Mouse (Mus musculus) hindbrain, embryonic 13.5 days (tissue): ENCODE results near the gene N4bp2l2. TPM values are rescaled to one million over a fixed set of nuclear protein-coding genes. Genes with fewer than 3 reads are reported as not detected.
A peak's percentile ranks its signal among the peaks of the same experiment; 100 is the strongest.

ENCODE experiments used
- ATAC-seq: fragments of 200-750 bp; cut with Nextera tagmentation; 2 replicates; pipeline ENCODE4 v1.8.0; 2017; ENCODE audit warnings: moderate TSS enrichment; ENCODE audit not compliant: low FRiP score
- H3K27ac ChIP-seq: fragments of 300-500 bp; sonication (generic); 2 replicates; pipeline ENCODE4 v1.5.1; 2015; ENCODE audit warnings: inconsistent platforms, mild to moderate bottlenecking, moderate library complexity
- H3K27me3 ChIP-seq: fragments of 300-500 bp; sonication (generic); 2 replicates; pipeline ENCODE4 v1.6.1; 2015; ENCODE audit warnings: mild to moderate bottlenecking, inconsistent platforms
- H3K36me3 ChIP-seq: fragments of 300-500 bp; sonication (generic); 2 replicates; pipeline ENCODE4 v1.6.1; 2015; ENCODE audit warnings: mild to moderate bottlenecking, inconsistent platforms
- H3K4me1 ChIP-seq: fragments of 300-500 bp; sonication (generic); replicated peaks from 2 replicates; pipeline ENCODE4 v1.6.1; 2015; ENCODE audit warnings: inconsistent platforms
- H3K4me2 ChIP-seq: fragments of 300-500 bp; sonication (generic); 2 replicates; pipeline ENCODE4 v1.6.1; 2015; ENCODE audit warnings: inconsistent platforms, mild to moderate bottlenecking, moderate library complexity
- H3K4me3 ChIP-seq: fragments of 300-500 bp; sonication (generic); 2 replicates; pipeline ENCODE4 v1.5.1; 2015; ENCODE audit warnings: mild to moderate bottlenecking, inconsistent platforms
- H3K9ac ChIP-seq: fragments of 300-500 bp; sonication (generic); 2 replicates; pipeline ENCODE4 v1.6.1; 2015; ENCODE audit warnings: mild to moderate bottlenecking, inconsistent platforms
- H3K9me3 ChIP-seq: fragments of 300-500 bp; sonication (generic); 2 replicates; pipeline ENCODE4 v1.6.1; 2016; ENCODE audit warnings: inconsistent platforms
- WGBS: fragments of 180-500 bp; shearing (Covaris S2); methylation state at CpG from one replicate; pipeline ENCODE4 v1.1.7; 2015; 5-methylcytosine and 5-hydroxymethylcytosine counted together
- polyA plus RNA-seq: library from polyadenylated mRNA; unstranded; fragments of >200 nt; fragmentation: Nextera tagmentation; extraction: Ambion mirVana; gene quantifications from 2 replicates; pipeline ENCODE4 v1.2.1, GENCODE M21; 2015

Gene N4bp2l2
- polyA plus RNA-seq, 1 experiment from 2014 or later = 35.2 TPM

DNA sequence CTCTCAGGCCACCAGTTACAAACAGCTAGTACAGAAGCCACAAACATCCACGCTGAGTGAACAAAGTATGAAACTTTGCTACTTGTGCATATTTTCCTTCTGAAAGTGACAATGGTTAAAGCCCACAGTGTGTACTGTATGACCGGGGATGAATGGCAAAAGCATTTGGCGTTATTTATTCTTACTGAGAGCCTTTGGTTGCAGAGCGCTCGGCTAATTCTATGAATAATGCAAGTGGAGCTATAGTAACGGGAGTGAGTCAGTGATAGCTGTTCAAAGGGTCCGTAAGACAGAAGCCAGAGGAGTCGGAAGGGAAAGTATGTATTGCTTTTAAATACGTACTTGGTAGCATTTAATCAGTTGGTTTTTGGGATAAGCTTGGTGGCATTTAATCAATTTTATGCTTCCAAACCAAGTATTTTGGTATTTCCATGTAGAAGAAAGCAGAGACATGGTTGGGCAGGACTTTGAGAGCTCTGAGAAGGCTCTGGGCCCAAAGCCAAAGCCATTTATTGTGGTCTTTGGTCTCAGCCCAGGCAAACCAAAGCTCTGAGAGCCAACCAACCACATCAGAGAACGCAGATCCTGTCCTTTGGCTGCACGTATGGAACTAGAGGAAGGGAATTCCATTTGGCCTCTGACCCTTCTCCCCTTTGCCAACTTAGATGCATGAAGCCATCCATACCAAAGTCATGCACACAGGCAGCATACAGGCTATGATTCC is 95.3 kb downstream of the N4bp2l2 start:
- H3K4me1 ChIP-seq = 0 out of 2 replicates have a peak, but pooled peaks cover 4% of the 10 kb centered on the region
- H3K27ac ChIP-seq = no peak overlapping the region
- H3K36me3 ChIP-seq = peaks cover 62% of the 10 kb centered on the region
- no peaks in the 10 kb centered on the region for H3K27me3 ChIP-seq
- no peak overlapping the region for H3K4me3 ChIP-seq
- H3K9me3 ChIP-seq = no peaks in the 10 kb centered on the region
- H3K9ac ChIP-seq = no peak overlapping the region
- WGBS = 78% methylated on average over 11 of the region's 11 CpGs
- no peak overlapping the region for H3K4me2 ChIP-seq
- ATAC-seq = no peak

DNA sequence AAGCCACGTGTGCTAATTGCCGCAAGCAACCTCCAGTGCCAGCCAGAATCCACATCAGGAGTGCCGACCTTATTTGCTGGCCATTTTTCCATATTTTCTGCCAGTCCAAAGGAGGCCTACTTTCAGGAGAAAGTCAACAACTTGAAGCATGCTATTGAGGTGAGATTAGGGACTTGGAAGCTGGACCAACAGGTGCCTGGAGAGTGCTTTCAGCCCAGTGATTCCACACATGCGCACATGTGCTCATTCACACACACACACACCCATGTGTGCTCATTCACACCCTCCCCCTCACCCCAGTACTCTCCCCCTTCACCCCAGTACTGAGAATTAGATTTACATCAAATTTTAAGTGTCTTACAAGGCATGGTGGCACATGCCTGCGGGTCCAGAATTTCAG is 99.0 kb downstream of the N4bp2l2 start:
- Histone ChIP-seq H3K27ac (no peak overlapping the region), H3K4me2 (no peak overlapping the region), H3K36me3 (peaks cover 38% of the 10 kb centered on the region), H3K9me3 (no peaks in the 10 kb centered on the region), H3K9ac (no peak overlapping the region), H3K27me3 (no peaks in the 10 kb centered on the region), H3K4me3 (no peak overlapping the region), H3K4me1 (0 out of 2 replicates have a peak, but pooled peaks cover 4% of the 10 kb centered on the region)
- ATAC-seq = no peak
- WGBS = 97% methylated on average over 5 of the region's 5 CpGs

DNA sequence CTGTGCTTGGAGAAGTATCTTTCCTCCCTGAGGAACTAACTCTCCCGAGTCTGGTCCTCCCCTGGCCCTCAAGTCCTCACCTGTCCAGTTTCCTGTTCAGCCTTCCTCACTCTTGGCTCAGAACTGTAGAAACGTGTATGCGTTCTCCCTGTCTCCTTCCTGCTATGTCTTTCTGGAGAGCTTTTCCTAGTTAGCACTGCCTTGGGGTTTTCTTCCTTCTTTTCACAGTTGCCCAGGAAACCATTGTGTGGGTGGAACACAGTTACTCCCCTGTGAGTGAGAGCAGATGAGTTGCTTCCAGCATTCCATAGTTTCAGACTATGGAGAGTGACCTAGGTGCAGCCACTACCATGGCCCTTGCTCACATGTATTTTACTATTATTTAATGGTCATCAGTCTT is 99.8 kb downstream of the N4bp2l2 start:
- H3K4me3 ChIP-seq = no peak overlapping the region
- ATAC-seq = no peak
- H3K4me2 ChIP-seq = no peak overlapping the region
- 0 out of 2 replicates have a peak overlapping the region, but pooled peaks have one; percentile 25 for H3K27ac ChIP-seq
- H3K9ac ChIP-seq = no peak overlapping the region
- peaks cover 34% of the 10 kb centered on the region for H3K36me3 ChIP-seq
- WGBS = 48% methylated on average over 3 of the region's 3 CpGs
- H3K9me3 ChIP-seq = no peaks in the 10 kb centered on the region
- H3K27me3 ChIP-seq = no peaks in the 10 kb centered on the region
- H3K4me1 ChIP-seq = 0 out of 2 replicates have a peak, but pooled peaks cover 4% of the 10 kb centered on the region

DNA sequence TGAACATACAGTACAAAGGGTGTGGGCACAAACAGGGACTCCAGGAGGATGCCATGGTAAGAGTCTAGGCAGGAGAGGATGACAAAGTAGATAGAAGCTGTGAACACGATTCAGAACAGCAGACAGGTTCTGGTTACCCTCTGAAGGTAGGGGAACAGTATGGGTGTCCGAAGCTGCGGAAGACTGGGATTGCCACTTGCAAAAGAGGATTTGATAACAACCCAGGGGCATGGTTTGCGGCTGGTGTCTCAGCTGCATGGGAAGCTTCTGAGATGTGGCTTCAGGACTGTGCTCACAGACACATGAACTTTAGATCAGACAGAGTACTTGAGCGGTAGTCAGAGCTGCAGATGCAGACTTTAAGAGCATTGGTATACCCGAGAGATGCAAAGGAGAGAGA is 101.6 kb downstream of the N4bp2l2 start:
- Histone ChIP-seq H3K9me3 (no peaks in the 10 kb centered on the region), H3K4me2 (no peak overlapping the region), H3K4me3 (no peak overlapping the region), H3K9ac (no peak overlapping the region), H3K4me1 (0 out of 2 replicates have a peak, but pooled peaks cover 4% of the 10 kb centered on the region), H3K36me3 (peaks cover 35% of the 10 kb centered on the region), H3K27ac (no peak overlapping the region), H3K27me3 (no peaks in the 10 kb centered on the region)
- 95% methylated on average over 6 of the region's 6 CpGs for WGBS
- no peak for ATAC-seq

DNA sequence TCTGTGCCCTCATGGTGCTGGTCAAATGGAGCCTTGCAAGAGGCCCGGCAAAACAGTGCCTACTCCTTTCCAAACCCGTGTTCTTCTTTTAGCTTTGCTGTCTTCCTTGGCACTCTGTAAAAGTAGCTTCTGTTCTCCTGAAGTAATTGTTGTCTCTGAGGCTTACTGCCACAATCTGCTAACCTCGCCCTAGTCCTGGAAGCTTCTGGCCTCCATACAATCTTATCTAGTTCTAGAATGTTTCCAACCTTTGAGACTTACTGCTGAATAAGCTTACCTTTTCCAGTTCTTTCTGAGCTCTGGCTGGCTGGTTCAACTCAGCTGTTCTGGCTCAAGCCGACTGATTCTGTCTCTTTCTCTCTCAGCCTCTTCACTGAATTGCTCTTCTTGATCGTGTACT is 104.2 kb downstream of the N4bp2l2 start:
- H3K27me3 ChIP-seq = no peaks in the 10 kb centered on the region
- 96% methylated on average over 5 of the region's 5 CpGs for WGBS
- no peak for ATAC-seq
- H3K4me1 ChIP-seq = 0 out of 2 replicates have a peak, but pooled peaks cover 4% of the 10 kb centered on the region
- H3K4me3 ChIP-seq = no peak overlapping the region
- H3K4me2 ChIP-seq = no peak overlapping the region
- no peaks in the 10 kb centered on the region for H3K9me3 ChIP-seq
- H3K9ac ChIP-seq = no peak overlapping the region
- peaks cover 31% of the 10 kb centered on the region for H3K36me3 ChIP-seq
- H3K27ac ChIP-seq = no peak overlapping the region

DNA sequence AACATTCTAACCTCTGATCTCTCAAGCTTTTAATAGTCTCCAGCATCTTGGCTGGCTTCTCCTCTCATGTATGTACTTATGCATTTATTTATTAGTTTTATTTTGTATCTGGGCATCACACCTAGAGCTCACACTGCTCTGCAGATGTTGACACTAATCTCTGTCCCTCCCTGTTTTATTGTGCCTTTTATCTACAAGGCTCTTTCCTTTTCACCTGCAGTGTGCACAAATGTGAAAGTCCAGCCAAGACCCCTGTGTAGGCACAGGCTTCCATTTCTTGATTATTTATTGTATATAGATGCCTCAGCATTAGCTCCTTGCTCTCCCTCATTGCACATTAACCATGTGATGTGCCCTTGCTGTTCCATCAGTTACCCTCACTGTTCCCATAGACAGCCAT is 104.6 kb downstream of the N4bp2l2 start:
- H3K9me3 ChIP-seq = no peaks in the 10 kb centered on the region

DNA sequence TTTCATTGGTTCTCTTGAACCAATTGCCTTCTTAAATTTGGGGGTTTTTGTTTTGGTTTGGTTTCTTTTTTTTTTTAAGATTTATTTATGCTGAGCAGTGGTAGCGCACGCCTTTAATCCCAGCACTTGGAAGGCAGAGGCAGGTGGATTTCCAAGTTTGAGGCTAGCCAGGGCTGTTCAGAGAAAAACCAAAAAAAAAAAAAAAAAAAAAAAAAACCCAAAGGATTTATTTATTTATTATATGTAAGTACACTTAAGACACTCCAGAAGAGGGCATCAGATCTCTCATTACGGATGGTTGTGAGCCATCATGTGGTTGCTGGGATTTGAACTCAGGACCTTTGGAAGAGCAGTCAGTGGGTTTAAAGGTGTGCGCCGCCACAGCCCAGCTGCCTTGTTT is 105.1 kb downstream of the N4bp2l2 start:
- 96% methylated on average over 5 of the region's 5 CpGs for WGBS
- Histone ChIP-seq H3K4me1 (no peaks in the 10 kb centered on the region), H3K4me2 (no peak overlapping the region), H3K27me3 (no peaks in the 10 kb centered on the region), H3K36me3 (peaks cover 32% of the 10 kb centered on the region), H3K27ac (no peak overlapping the region), H3K9ac (no peak overlapping the region), H3K9me3 (no peaks in the 10 kb centered on the region), H3K4me3 (no peak overlapping the region)
- no peak for ATAC-seq

More for the DNA sequence above, 104.6 kb downstream of the N4bp2l2 start:
- Histone ChIP-seq H3K9ac (no peak overlapping the region), H3K4me3 (no peak overlapping the region), H3K27me3 (no peaks in the 10 kb centered on the region), H3K4me2 (no peak overlapping the region), H3K27ac (no peak overlapping the region), H3K36me3 (peaks cover 32% of the 10 kb centered on the region), H3K4me1 (0 out of 2 replicates have a peak, but pooled peaks cover 4% of the 10 kb centered on the region)
- ATAC-seq = no peak

DNA sequence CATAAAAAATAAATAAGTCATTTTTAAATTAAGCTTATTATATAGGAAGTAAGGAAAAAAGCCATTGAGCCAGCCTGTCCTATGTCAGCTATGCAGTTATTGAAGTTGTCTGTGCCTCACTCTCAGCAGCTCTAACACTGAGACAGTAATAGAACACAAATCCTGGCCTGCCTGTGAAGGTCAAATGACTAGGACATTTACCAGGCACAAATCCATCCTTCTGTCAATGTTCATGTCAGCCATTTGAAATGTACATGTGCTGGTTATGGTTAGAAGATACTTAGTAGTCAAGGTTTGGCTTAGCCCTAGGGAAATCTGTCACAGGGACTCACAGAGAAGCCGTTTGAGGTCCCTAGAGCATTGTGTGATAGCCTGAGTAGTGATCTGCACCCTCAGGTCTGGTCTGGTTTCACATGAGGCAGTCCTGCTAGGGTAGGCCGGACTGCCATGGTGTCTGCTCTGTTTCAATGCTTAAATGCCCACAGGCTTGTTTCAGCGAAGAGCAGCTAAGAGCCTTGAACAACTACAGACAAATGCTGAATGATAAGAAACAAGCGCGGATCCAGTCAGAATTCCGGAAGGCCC is 106.4 kb downstream of the N4bp2l2 start:
- WGBS = 92% methylated on average over 6 of the region's 6 CpGs
- Histone ChIP-seq H3K27me3 (no peaks in the 10 kb centered on the region), H3K4me2 (no peak overlapping the region), H3K36me3 (peaks cover 35% of the 10 kb centered on the region), H3K27ac (no peak overlapping the region), H3K9me3 (no peaks in the 10 kb centered on the region), H3K4me3 (no peak overlapping the region), H3K9ac (no peak overlapping the region), H3K4me1 (no peaks in the 10 kb centered on the region)
- ATAC-seq = no peak

Other genes starting within 250 kb of the N4bp2l2 start
- gene Zar1l, start 148.0 kb downstream of the N4bp2l2 start, polyA plus RNA-seq = not detected in 2 replicates
- 13.6 and 15.6 TPM in 2 replicates for gene Brca2, start 143.6 kb downstream of the N4bp2l2 start, polyA plus RNA-seq
- gene N4bp2l1, start 69.0 kb downstream of the N4bp2l2 start, polyA plus RNA-seq = 7.7 and 8.6 TPM in 2 replicates
- 33.3 and 35.0 TPM in 2 replicates for gene Pds5b, start 7.6 kb upstream of the N4bp2l2 start, polyA plus RNA-seq